Mouse (Mus musculus): ENCODE data around the gene Phkb. TPM values are rescaled to one million over a fixed set of nuclear protein-coding genes. Genes with fewer than 3 reads are reported as not detected.

Gene Phkb
- polyA plus RNA-seq, 1 experiment from 2014 or later = 53.9 TPM

GRCm38 (mm10) chr8:85862381-85862780 is 21.6 kb downstream of the Phkb start:
- Histone ChIP-seq H3K9me3 (no peaks in the 10 kb centered on the region), H3K36me3 (no peaks in the 10 kb centered on the region), H3K9ac (no peak overlapping the region), H3K4me3 (no peak overlapping the region), H3K27me3 (no peaks in the 10 kb centered on the region), H3K4me2 (replicated peaks) (no peak overlapping the region), H3K27ac (no peak overlapping the region), H3K4me1 (no peaks in the 10 kb centered on the region)
- ATAC-seq (ENCODE audit: insufficient number of reproducible peaks, insufficient read depth, low FRiP score, low TSS enrichment) = no peak
- WGBS = 83% methylated on average over 1 of the region's 1 CpGs

- H3K4me1 ChIP-seq = peaks cover 6% of the 10 kb centered on the region; the same call in 1 of the 2 replicates
- H3K27ac ChIP-seq = no peak overlapping the region
- no peaks in the 10 kb centered on the region for H3K9me3 ChIP-seq
- H3K27me3 ChIP-seq = no peaks in the 10 kb centered on the region
- no peak for ATAC-seq (ENCODE audit: insufficient number of reproducible peaks, insufficient read depth, low FRiP score, low TSS enrichment)
- WGBS = 50% methylated on average over 2 of the region's 2 CpGs
- no peak overlapping the region for H3K4me3 ChIP-seq
- H3K4me2 ChIP-seq (replicated peaks) = no peak overlapping the region
- H3K36me3 ChIP-seq = no peaks in the 10 kb centered on the region
- H3K9ac ChIP-seq = no peak overlapping the region
Observed at GRCm38 (mm10) chr8:85871660-85872059, 30.9 kb downstream of the Phkb start.

GRCm38 (mm10) chr8:85877976-85878375 is 37.2 kb downstream of the Phkb start:
- Histone ChIP-seq H3K4me2 (replicated peaks) (no peak overlapping the region), H3K9me3 (no peaks in the 10 kb centered on the region), H3K36me3 (peaks cover 6% of the 10 kb centered on the region), H3K9ac (no peak overlapping the region), H3K4me3 (no peak overlapping the region), H3K27me3 (no peaks in the 10 kb centered on the region), H3K27ac (no peak overlapping the region), H3K4me1 (no peaks in the 10 kb centered on the region)
- no peak for ATAC-seq (ENCODE audit: insufficient number of reproducible peaks, insufficient read depth, low FRiP score, low TSS enrichment)
- WGBS = 94% methylated on average over 8 of the region's 8 CpGs

GRCm38 (mm10) chr8:85879624-85880023 is 38.9 kb downstream of the Phkb start:
- no peaks in the 10 kb centered on the region for H3K9me3 ChIP-seq
- ATAC-seq (ENCODE audit: insufficient number of reproducible peaks, insufficient read depth, low FRiP score, low TSS enrichment) = no peak
- no peak overlapping the region for H3K27ac ChIP-seq
- WGBS = 96% methylated on average over 7 of the region's 7 CpGs
- peaks cover 10% of the 10 kb centered on the region for H3K36me3 ChIP-seq
- no peaks in the 10 kb centered on the region for H3K27me3 ChIP-seq
- no peak overlapping the region for H3K4me3 ChIP-seq
- H3K4me2 ChIP-seq (replicated peaks) = no peak overlapping the region
- H3K9ac ChIP-seq = no peak overlapping the region
- H3K4me1 ChIP-seq = no peaks in the 10 kb centered on the region

- Histone ChIP-seq H3K9me3 (no peaks in the 10 kb centered on the region), H3K27me3 (no peaks in the 10 kb centered on the region), H3K9ac (no peak overlapping the region), H3K36me3 (peaks cover 7% of the 10 kb centered on the region), H3K4me1 (no peaks in the 10 kb centered on the region), H3K4me3 (no peak overlapping the region), H3K4me2 (replicated peaks) (no peak overlapping the region), H3K27ac (no peak overlapping the region)
- ATAC-seq (ENCODE audit: insufficient number of reproducible peaks, insufficient read depth, low FRiP score, low TSS enrichment) = no peak
- 91% methylated on average over 3 of the region's 3 CpGs for WGBS
Observed at GRCm38 (mm10) chr8:85884811-85885210, 44.1 kb downstream of the Phkb start.

- H3K9me3 ChIP-seq = no peaks in the 10 kb centered on the region
Observed at GRCm38 (mm10) chr8:85897636-85898035, 56.9 kb downstream of the Phkb start.

GRCm38 (mm10) chr8:85924991-85925390 is 84.2 kb downstream of the Phkb start:
- H3K27ac ChIP-seq = no peak overlapping the region
- H3K4me3 ChIP-seq = no peak overlapping the region

More at GRCm38 (mm10) chr8:85897636-85898035, 56.9 kb downstream of the Phkb start:
- WGBS = 93% methylated on average over 2 of the region's 2 CpGs
- Histone ChIP-seq H3K4me2 (replicated peaks) (no peak overlapping the region), H3K27ac (no peak overlapping the region), H3K27me3 (no peaks in the 10 kb centered on the region), H3K4me1 (no peaks in the 10 kb centered on the region), H3K9ac (no peak overlapping the region), H3K36me3 (no peaks in the 10 kb centered on the region), H3K4me3 (no peak overlapping the region)
- no peak for ATAC-seq (ENCODE audit: insufficient number of reproducible peaks, insufficient read depth, low FRiP score, low TSS enrichment)

GRCm38 (mm10) chr8:85925574-85925973 is 84.8 kb downstream of the Phkb start:
- H3K4me1 ChIP-seq = no peaks in the 10 kb centered on the region
- no peak for ATAC-seq (ENCODE audit: insufficient number of reproducible peaks, insufficient read depth, low FRiP score, low TSS enrichment)
- H3K4me2 ChIP-seq (replicated peaks) = no peak overlapping the region
- H3K9me3 ChIP-seq = no peaks in the 10 kb centered on the region
- no peak overlapping the region for H3K4me3 ChIP-seq
- H3K27me3 ChIP-seq = no peaks in the 10 kb centered on the region
- no peak overlapping the region for H3K27ac ChIP-seq
- 100% methylated on average over 1 of the region's 1 CpGs for WGBS
- H3K36me3 ChIP-seq = no peaks in the 10 kb centered on the region
- no peak overlapping the region for H3K9ac ChIP-seq

More at GRCm38 (mm10) chr8:85924991-85925390, 84.2 kb downstream of the Phkb start:
- no peaks in the 10 kb centered on the region for H3K36me3 ChIP-seq
- H3K4me2 ChIP-seq (replicated peaks) = no peak overlapping the region
- no peaks in the 10 kb centered on the region for H3K4me1 ChIP-seq
- no peaks in the 10 kb centered on the region for H3K27me3 ChIP-seq
- H3K9me3 ChIP-seq = no peaks in the 10 kb centered on the region
- H3K9ac ChIP-seq = no peak overlapping the region
- ATAC-seq (ENCODE audit: insufficient number of reproducible peaks, insufficient read depth, low FRiP score, low TSS enrichment) = no peak

- H3K36me3 ChIP-seq = no peaks in the 10 kb centered on the region
- H3K9ac ChIP-seq = no peak overlapping the region
- H3K27me3 ChIP-seq = no peaks in the 10 kb centered on the region
- H3K4me2 ChIP-seq (replicated peaks) = no peak overlapping the region
- H3K4me3 ChIP-seq = no peak overlapping the region
- 87% methylated on average over 3 of the region's 3 CpGs for WGBS
- H3K9me3 ChIP-seq = no peaks in the 10 kb centered on the region
- H3K4me1 ChIP-seq = no peaks in the 10 kb centered on the region
- no peak for ATAC-seq (ENCODE audit: insufficient number of reproducible peaks, insufficient read depth, low FRiP score, low TSS enrichment)
- no peak overlapping the region for H3K27ac ChIP-seq
Observed at GRCm38 (mm10) chr8:85926107-85926506, 85.3 kb downstream of the Phkb start.

- Histone ChIP-seq H3K27me3 (no peaks in the 10 kb centered on the region), H3K36me3 (peaks cover 9% of the 10 kb centered on the region), H3K9ac (no peak overlapping the region), H3K9me3 (no peaks in the 10 kb centered on the region), H3K27ac (no peak overlapping the region), H3K4me1 (no peaks in the 10 kb centered on the region), H3K4me3 (no peak overlapping the region), H3K4me2 (replicated peaks) (no peak overlapping the region)
- ATAC-seq (ENCODE audit: insufficient number of reproducible peaks, insufficient read depth, low FRiP score, low TSS enrichment) = no peak
- 90% methylated on average over 5 of the region's 5 CpGs for WGBS
Observed at GRCm38 (mm10) chr8:85936148-85936547, 95.4 kb downstream of the Phkb start.

GRCm38 (mm10) chr8:85937343-85937742 is 96.6 kb downstream of the Phkb start:
- Histone ChIP-seq H3K9me3 (no peaks in the 10 kb centered on the region), H3K36me3 (peaks cover 9% of the 10 kb centered on the region), H3K4me1 (no peaks in the 10 kb centered on the region), H3K4me3 (no peak overlapping the region), H3K9ac (no peak overlapping the region), H3K27ac (no peak overlapping the region), H3K27me3 (no peaks in the 10 kb centered on the region), H3K4me2 (replicated peaks) (no peak overlapping the region)
- 79% methylated on average over 7 of the region's 7 CpGs for WGBS
- ATAC-seq (ENCODE audit: insufficient number of reproducible peaks, insufficient read depth, low FRiP score, low TSS enrichment) = no peak

- Histone ChIP-seq H3K4me1 (no peaks in the 10 kb centered on the region), H3K36me3 (peaks cover 17% of the 10 kb centered on the region; the same call in 1 of the 2 replicates), H3K4me2 (replicated peaks) (no peak overlapping the region), H3K4me3 (no peak overlapping the region), H3K9ac (no peak overlapping the region), H3K27me3 (no peaks in the 10 kb centered on the region), H3K27ac (no peak overlapping the region), H3K9me3 (no peaks in the 10 kb centered on the region)
- ATAC-seq (ENCODE audit: insufficient number of reproducible peaks, insufficient read depth, low FRiP score, low TSS enrichment) = no peak
- WGBS = 97% methylated on average over 5 of the region's 5 CpGs
Observed at GRCm38 (mm10) chr8:85944820-85945219, 104.1 kb downstream of the Phkb start.

GRCm38 (mm10) chr8:85958391-85958790 is 117.6 kb downstream of the Phkb start:
- Histone ChIP-seq H3K9me3 (no peaks in the 10 kb centered on the region), H3K4me1 (no peaks in the 10 kb centered on the region), H3K36me3 (no peaks in the 10 kb centered on the region), H3K9ac (no peak overlapping the region), H3K4me3 (no peak overlapping the region), H3K27ac (no peak overlapping the region), H3K27me3 (no peaks in the 10 kb centered on the region), H3K4me2 (replicated peaks) (no peak overlapping the region)
- 96% methylated on average over 2 of the region's 2 CpGs for WGBS
- ATAC-seq (ENCODE audit: insufficient number of reproducible peaks, insufficient read depth, low FRiP score, low TSS enrichment) = no peak

Measured in embryonic facial prominence, embryonic 12.5 days (tissue).